In genomic region chr2:113900496-113900895, GRCm38 (mm10) we compare ENCODE assay signal across 30 mouse cellular contexts. TPM values are rescaled to one million over a fixed set of nuclear protein-coding genes. Genes with fewer than 3 reads are reported as not detected.
DNase-seq lines count a peak whose midpoint lies in the region; ATAC-seq lines count a peak whose summit lies in the region.
"Had no signal": no experiment of that assay in that cellular context is flagged by ENCODE, and none has a peak within 500 bp of the region (broad histone marks: within the 10 kb centered on the region; RNA-seq: fewer than 3 reads in every experiment).

No protein-coding gene starts in this region.

- no peak for ATAC-seq in megakaryocyte, adult 5-6 weeks (ENCODE audit: poor library complexity, severe bottlenecking)
- ATAC-seq in common myeloid progenitor, adult 5-6 weeks (replicated peaks; ENCODE audit: low read depth, poor library complexity, severe bottlenecking): peak; percentile 15; the same call in 1 of the 2 replicates
- ATAC-seq: inflammation-experienced regulatory T-cells, adult 6 months; Patski had no signal

- H3K4me3 ChIP-seq in megakaryocyte, embryonic 14.5 days (replicated peaks): peak overlapping the region; percentile 11
- H3K4me3 ChIP-seq: erythroblast, embryonic 14.5 days; heart, embryonic 10.5 days; heart, embryonic 15.5 days; hindbrain, embryonic 12.5 days; midbrain, embryonic 12.5 days; myocyte; neural tube, embryonic 12.5 days had no signal

- H3K36me3 ChIP-seq in megakaryocyte, embryonic 14.5 days (replicated peaks; ENCODE audit: low read length): no peaks in the 10 kb centered on the region
- H3K36me3 ChIP-seq: G1E; heart, embryonic 10.5 days; heart, embryonic 15.5 days; hindbrain, embryonic 12.5 days; midbrain, embryonic 12.5 days; neural tube, embryonic 12.5 days had no signal

- peaks cover 77% of the 10 kb centered on the region for H3K4me1 ChIP-seq in megakaryocyte, embryonic 14.5 days
- H3K4me1 ChIP-seq: hindbrain, embryonic 12.5 days; midbrain, embryonic 12.5 days; neural tube, embryonic 12.5 days had no signal

- H3K9me3 ChIP-seq in megakaryocyte, embryonic 14.5 days: no peaks in the 10 kb centered on the region
- H3K9me3 ChIP-seq: G1E; heart, embryonic 10.5 days; heart, embryonic 15.5 days; hindbrain, embryonic 12.5 days; midbrain, embryonic 12.5 days; neural tube, embryonic 12.5 days had no signal

- DNase-seq in cerebellum, postnatal 10 days: peak; percentile 13 to 20
- no peak for DNase-seq in cerebellum, adult 18-20 months
- DNase-seq in retina, postnatal 7 days (ENCODE audit: low read depth, low spot score): peak; percentile 35
- no peak for DNase-seq in urinary bladder, postnatal 25 days (ENCODE audit: low spot score)
- DNase-seq: adrenal gland, postnatal 10 days; cerebellum, adult 11-12 months; cerebellum, postnatal 36 days; gastrocnemius, postnatal 10 days; kidney, adult 11 months; kidney, postnatal 14 days; layer of hippocampus, adult 9-11 months; liver; lung, adult 2 months; lung, postnatal 10 days; right cerebral cortex, postnatal 25 days; spleen, adult 18-20 months; thymus, postnatal 14 days had no signal

- no peaks in the 10 kb centered on the region for H3K27me3 ChIP-seq in megakaryocyte, embryonic 14.5 days (replicated peaks)
- H3K27me3 ChIP-seq: heart, embryonic 15.5 days; hindbrain, embryonic 12.5 days; midbrain, embryonic 12.5 days; neural tube, embryonic 12.5 days; Patski had no signal

RNA-seq across cellular contexts. Expression of gene Arhgap11a, which starts 52.0 kb away (rescaled TPM):
- 3.6 and 4.6 TPM in 2 replicates for polyA plus RNA-seq in megakaryocyte, embryonic 14.5 days (2012; ENCODE audit: insufficient read depth, low replicate concordance)
- total RNA-seq in megakaryocyte, adult 5-6 weeks (2015): 48.6 and 49.1 TPM in 2 replicates
- total RNA-seq in megakaryocyte, adult 5-6 weeks (2017): 44.1 and 56.3 TPM in 2 replicates
- total RNA-seq in common myeloid progenitor, adult 5-6 weeks (2017): 40.6 and 55.4 TPM in 2 replicates

Comparison
In these comparisons a context has a peak if more than half of its experiments do, and no peak if none do; other contexts are left out.
1. DNase-seq: peak in cerebellum, postnatal 10 days (2 of 2) and retina, postnatal 7 days (single experiment); none in cerebellum, adult 18-20 months (0 of 2) and urinary bladder, postnatal 25 days (single experiment).